20 mouse cellular contexts compared by ENCODE assay signal in genomic region chr15:90963320-90963719, GRCm38 (mm10).
"Had no signal": no experiment of that assay in that cellular context is flagged by ENCODE, and none has a peak within 500 bp of the region (broad histone marks: within the 10 kb centered on the region; RNA-seq: fewer than 3 reads in every experiment).

No protein-coding gene starts in this region.

- H3K4me3 ChIP-seq: kidney, embryonic 15.5 days; limb, embryonic 10.5 days; limb, embryonic 13.5 days; liver, embryonic 12.5 days; liver, embryonic 15.5 days; lung, embryonic 15.5 days had no signal

- H3K27ac ChIP-seq: kidney, embryonic 15.5 days; limb, embryonic 10.5 days; limb, embryonic 13.5 days; liver, embryonic 12.5 days; liver, embryonic 15.5 days; lung, embryonic 15.5 days; macrophage; stomach, postnatal 0 days had no signal

- DNase-seq: kidney, adult 8-10 months; kidney, postnatal 10 days; kidney, postnatal 36 days; layer of hippocampus, postnatal 36 days; liver; lung, adult 18-20 months; lung, postnatal 14 days; midbrain, embryonic 14.5 days; thymus, adult 2 months; thymus, postnatal 14 days; thymus, postnatal 4 days had no signal

- H3K27me3 ChIP-seq: kidney, embryonic 15.5 days; limb, embryonic 13.5 days; liver, embryonic 12.5 days; liver, embryonic 15.5 days; lung, embryonic 15.5 days had no signal

- H3K4me2 ChIP-seq: kidney, embryonic 15.5 days; limb, embryonic 13.5 days; liver, embryonic 12.5 days; liver, embryonic 15.5 days; lung, embryonic 15.5 days; midbrain, embryonic 11.5 days had no signal

- H3K9ac ChIP-seq: kidney, embryonic 15.5 days; limb, embryonic 13.5 days; liver, embryonic 12.5 days; liver, embryonic 15.5 days; lung, embryonic 15.5 days had no signal

- H3K4me1 ChIP-seq: kidney, embryonic 15.5 days; limb, embryonic 10.5 days; limb, embryonic 13.5 days; liver, embryonic 12.5 days; liver, embryonic 15.5 days; lung, embryonic 15.5 days had no signal

- ATAC-seq: liver, embryonic 12.5 days had no signal

- H3K9me3 ChIP-seq: kidney, embryonic 15.5 days; limb, embryonic 10.5 days; limb, embryonic 13.5 days; liver, embryonic 12.5 days; liver, embryonic 15.5 days; lung, embryonic 15.5 days had no signal
